Mouse (Mus musculus): ENCODE data around the gene Ttc38.

Gene Ttc38

GRCm38 (mm10) chr15:85831954-85832590 lies at the start of gene Ttc38:
Ttc38 (plus strand) TSS chr15:85832306.
- peak; percentile 94 for DNase-seq (ENCODE audit: low read depth, low spot score)

DNA sequence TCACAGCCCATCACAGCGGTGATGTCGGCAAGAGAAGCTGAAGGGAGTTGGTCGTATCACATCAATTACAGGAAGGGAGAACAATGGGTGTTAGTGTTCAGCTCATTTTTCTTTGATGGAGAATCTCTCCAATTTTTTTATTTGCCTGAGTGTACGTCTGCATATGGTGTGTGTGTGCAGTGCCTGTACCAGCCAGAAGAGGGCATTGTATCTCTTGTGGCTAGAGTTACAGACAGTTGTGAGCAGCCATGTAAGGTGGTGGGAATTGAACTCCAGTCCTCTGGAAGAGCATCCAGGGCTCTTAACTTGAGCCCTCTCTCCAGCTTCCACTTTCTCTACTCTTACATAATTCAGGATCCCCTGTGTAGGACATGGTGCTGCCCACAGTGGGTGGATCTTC lies 49.0 kb upstream of the Ttc38 start:
- DNase-seq (ENCODE audit: low read depth, low spot score), result peak; percentile 59

- no peak for DNase-seq (ENCODE audit: low read depth, low spot score)
Observed at GRCm38 (mm10) chr15:85784341-85784740, 47.8 kb upstream of the Ttc38 start.

DNA sequence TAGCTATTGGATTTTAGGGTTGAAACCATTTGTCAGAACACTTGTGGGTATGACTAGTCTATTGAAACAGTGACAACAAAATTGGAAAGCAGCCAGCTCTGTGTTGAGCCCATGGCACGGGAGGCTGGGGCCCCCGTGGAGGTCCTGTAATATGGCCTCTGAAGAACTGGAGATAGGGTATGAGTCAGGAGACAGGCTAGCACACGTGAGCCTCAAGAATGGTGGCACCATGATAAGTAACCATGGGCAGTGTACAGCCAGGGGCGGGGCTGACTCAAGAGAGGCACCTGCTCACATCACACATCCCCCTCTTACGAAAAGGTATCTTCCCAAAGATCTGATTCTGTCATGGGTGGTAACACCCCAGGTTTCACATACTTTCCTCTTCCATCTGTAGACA lies 45.4 kb upstream of the Ttc38 start:
- no peak for DNase-seq (ENCODE audit: low read depth, low spot score)

- no peak for DNase-seq (ENCODE audit: low read depth, low spot score)
Observed at GRCm38 (mm10) chr15:85787482-85787881, 44.6 kb upstream of the Ttc38 start.

- DNase-seq (ENCODE audit: low read depth, low spot score), result no peak
Observed at GRCm38 (mm10) chr15:85788051-85788450, 44.1 kb upstream of the Ttc38 start.

DNA sequence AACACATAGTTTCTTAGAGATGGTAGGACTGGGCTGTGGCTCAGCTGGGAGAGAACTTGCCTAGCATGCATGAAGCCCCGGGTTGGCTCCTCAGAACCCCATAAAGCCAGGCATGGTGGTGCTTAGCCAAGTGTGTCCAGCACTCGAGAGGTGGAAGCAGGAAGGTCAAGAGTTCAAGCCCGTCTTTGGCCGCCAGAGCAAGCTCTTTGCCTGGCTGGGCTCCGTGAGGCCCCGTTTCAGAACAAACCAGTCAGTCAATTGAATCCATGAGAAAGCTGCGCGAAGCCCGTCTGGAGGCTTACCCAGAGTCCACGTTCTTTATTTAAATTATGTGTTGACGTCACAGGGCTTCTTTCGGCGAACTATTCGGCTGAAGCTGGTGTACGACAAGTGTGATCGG lies 43.5 kb upstream of the Ttc38 start:
- DNase-seq (ENCODE audit: low read depth, low spot score), result no peak

DNA sequence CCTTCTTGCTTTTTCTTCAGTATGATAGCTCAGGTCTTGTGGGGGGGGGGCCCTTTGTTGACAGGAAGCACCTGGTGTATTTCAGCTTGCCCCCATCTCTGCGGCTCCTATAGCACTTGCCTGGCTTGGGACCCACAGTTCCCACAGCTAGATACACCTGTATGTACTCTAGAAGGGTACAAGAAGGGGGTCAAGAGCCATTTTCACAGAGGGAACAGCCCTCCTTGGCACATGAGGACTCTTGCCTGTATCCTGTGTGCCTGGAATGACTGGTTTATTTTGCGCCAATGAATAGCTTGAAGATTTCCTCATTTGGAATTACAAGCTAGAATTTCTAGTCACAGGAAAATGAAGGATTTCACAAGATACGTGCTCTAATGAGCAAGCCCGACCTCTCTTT lies 40.7 kb upstream of the Ttc38 start:
- DNase-seq (ENCODE audit: low read depth, low spot score), result no peak

- DNase-seq (ENCODE audit: low read depth, low spot score), result no peak
Observed at GRCm38 (mm10) chr15:85792819-85793218, 39.3 kb upstream of the Ttc38 start.

- DNase-seq (ENCODE audit: low read depth, low spot score), result peak; percentile 87
Observed at GRCm38 (mm10) chr15:85795516-85795915, 36.6 kb upstream of the Ttc38 start.

DNA sequence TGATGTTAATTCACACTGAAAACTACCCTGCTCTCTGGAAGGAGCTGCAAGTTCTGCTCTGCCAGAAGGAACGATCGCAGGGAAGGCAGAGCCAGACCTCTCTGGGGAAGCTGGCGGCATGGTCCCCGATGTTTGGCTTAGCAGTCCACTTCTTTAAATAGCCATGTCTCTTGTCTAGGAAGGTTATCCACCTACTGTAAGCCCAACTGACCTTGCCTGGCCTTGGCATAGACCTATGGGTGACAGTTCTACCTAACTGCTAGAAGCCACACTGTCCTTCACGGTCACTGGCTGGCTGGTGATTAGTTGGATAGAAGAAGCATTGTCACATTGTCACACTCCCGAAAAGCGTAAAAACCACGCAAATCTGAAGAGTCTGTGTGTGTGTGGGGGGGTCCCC lies 33.4 kb upstream of the Ttc38 start:
- no peak for DNase-seq (ENCODE audit: low read depth, low spot score)

GRCm38 (mm10) chr15:85802931-85803330 lies 29.2 kb upstream of the Ttc38 start:
- DNase-seq (ENCODE audit: low read depth, low spot score), result no peak

DNA sequence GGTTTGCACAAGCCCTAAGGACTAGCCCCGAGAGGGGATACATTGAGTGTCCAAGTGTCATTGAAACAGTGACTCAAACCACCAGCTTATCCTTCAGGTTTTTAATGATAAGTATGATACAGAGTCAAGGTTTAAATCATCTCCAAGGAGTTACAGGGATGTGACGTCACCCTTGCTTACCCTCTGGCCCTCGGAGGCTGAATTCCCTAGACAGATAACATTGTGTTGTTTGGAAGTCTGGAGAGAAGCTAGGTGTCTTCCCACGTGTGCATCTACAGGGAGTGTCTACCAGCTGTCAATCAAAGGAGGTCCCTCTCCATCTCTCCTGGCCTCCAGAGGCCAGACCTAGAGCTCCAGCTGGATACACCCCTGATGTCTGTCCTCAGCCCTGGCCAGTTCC lies 25.2 kb upstream of the Ttc38 start:
- no peak for DNase-seq (ENCODE audit: low read depth, low spot score)

DNA sequence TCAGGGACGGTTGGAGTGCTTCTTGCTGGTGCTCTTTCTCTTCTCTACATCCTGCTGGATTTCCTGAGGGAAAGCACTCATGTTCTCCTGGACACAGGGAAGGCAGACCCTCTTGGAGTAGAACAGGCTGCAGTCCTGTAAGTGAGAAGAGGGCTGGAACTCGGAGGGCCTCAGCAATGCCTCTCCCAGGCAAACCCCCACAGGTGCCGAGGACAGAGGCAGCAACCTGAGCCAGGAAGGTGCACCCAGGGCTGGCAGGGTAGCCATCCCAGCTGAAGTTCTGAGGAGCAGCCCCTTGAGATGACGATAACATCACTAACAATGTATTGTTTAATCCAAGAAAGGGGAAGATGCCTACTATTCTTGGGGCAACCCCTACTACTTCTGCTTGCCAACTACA lies 24.7 kb upstream of the Ttc38 start:
- DNase-seq (ENCODE audit: low read depth, low spot score), result no peak

DNA sequence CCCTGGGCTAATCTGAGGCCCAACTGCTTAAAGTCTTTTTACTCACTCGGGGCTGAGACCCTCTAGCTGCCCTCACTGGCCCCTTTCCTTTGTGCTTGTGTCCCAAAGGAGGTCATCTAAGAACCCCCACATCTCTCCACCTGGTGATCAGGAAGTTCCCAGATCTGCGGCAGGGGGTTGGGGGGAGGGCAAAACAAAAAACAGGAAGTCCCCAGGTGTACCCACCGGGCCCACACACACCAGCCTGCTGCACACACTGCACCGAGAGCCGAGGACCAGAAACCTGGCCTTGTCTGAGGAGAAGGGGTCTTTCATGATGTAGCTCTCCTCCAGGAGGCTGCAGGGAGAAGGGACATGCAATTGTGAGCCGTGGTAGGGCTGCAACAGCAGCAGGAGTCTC lies 24.1 kb upstream of the Ttc38 start:
- DNase-seq (ENCODE audit: low read depth, low spot score), result no peak

GRCm38 (mm10) chr15:85808434-85808833 lies 23.7 kb upstream of the Ttc38 start:
- no peak for DNase-seq (ENCODE audit: low read depth, low spot score)

GRCm38 (mm10) chr15:85809091-85809490 lies 23.0 kb upstream of the Ttc38 start:
- DNase-seq (ENCODE audit: low read depth, low spot score), result no peak

DNA sequence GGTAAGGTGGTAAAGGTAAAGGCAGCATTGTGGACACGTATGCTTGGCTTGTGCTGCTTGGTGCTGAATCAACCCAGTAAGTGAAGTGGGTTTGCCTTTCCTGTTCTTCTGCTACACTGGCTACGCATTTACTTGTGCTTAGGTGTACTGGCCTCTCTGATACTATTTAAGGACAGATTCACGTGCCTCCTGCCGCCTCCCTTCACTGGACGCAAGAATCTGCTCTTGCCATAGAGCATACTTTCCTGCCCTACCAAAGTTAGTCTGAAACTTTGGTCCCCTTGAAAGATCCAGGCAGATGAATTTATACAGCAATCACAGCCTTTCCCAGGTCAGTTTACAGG lies 21.7 kb upstream of the Ttc38 start:
- no peak for DNase-seq (ENCODE audit: low read depth, low spot score)

DNA sequence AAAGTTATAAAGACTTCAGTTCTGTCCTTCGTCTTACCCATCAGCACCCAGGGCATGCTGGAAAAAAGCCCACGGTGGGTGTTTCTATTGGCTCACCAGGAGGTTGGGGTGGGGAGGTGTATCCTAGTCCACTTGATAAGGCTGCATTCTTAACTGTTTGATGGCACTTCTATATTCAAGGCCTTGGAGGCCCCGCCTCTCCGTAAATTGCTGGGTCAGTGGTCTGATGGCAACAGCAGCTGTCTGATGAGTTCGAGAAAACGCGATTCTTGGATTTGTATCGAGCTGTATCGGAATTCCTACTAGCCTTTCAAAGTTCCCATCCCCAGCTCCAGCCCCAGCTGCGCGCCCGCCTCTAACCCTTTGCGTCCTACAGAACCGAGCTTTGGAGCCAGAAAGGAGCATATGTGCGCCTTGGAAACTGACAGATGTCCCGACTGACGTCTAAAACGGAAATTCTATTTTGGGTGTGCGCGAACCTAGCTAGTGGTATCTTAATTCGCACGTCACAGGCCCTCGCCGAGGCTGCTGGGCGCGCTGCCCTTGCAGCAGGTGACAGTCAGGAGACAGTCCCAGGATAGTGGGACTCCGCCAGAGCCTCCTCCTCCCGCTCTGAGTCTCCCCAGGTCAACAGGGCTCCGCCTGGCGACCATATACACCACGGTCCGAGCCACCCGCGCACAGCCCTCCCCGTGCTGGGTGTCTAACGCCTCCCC lies 21.1 kb upstream of the Ttc38 start:
- DNase-seq (ENCODE audit: low read depth, low spot score), result peak; percentile 52

GRCm38 (mm10) chr15:85811535-85812277 lies 20.4 kb upstream of the Ttc38 start, which contains the start of gene Cdpf1:
Cdpf1 (minus strand) TSS chr15:85811697.
- peak; percentile 94 for DNase-seq (ENCODE audit: low read depth, low spot score)

- DNase-seq (ENCODE audit: low read depth, low spot score), result peak; percentile 45
Observed at GRCm38 (mm10) chr15:85813428-85813827, 18.7 kb upstream of the Ttc38 start.

- DNase-seq (ENCODE audit: low read depth, low spot score), result no peak
Observed at GRCm38 (mm10) chr15:85821203-85822010, 10.7 kb upstream of the Ttc38 start, which contains the start of gene Pkdrej. Pkdrej (minus strand) TSS chr15:85821734.

Data from R1 (cell line).